Mouse (Mus musculus) gastrocnemius, postnatal 25 days (tissue): ENCODE data around the gene Caskin2. TPM values are rescaled to one million over a fixed set of nuclear protein-coding genes. Genes with fewer than 3 reads are reported as not detected.
"Not testable (repeated sequence)": the region's sequence is repeated elsewhere in the genome, so short reads cannot be mapped to it uniquely, and the experiment has no call there.

Experiments
- DNase-seq: peaks from one replicate; pipeline ENCODE4 v3.0.0; 2022
- microRNA-seq, 2 experiments: library from miRNA; unstranded; fragments of <30 nt; microRNA quantifications; one replicate each; pipeline ENCODE4 v1.2.0; 2021; ENCODE audit warnings: borderline replicate concordance in 2 of 2
- total RNA-seq, 2 experiments: library from RNA; stranded (reverse); gene quantifications; 1 replicate in 1 of 2; 2 replicates in 1 of 2; pipeline ENCODE4 v1.2.3; 2021

The Caskin2 gene
- total RNA-seq, 2 experiments from 2014 or later: 13.7 to 13.9 TPM

GRCm38 (mm10) chr11:115764698-115765097 lies 48.7 kb downstream of the Caskin2 start:
- DNase-seq: no peak

- not testable (repeated sequence) for DNase-seq
These were observed 51.3 kb downstream of the Caskin2 start for GRCm38 (mm10) chr11:115762176-115762575.

GRCm38 (mm10) chr11:115753485-115753884 lies 60.0 kb downstream of the Caskin2 start:
- no peak for DNase-seq

GRCm38 (mm10) chr11:115752653-115753052 lies 60.8 kb downstream of the Caskin2 start:
- no peak for DNase-seq

GRCm38 (mm10) chr11:115751725-115752124 lies 61.7 kb downstream of the Caskin2 start:
- no peak for DNase-seq

DNA sequence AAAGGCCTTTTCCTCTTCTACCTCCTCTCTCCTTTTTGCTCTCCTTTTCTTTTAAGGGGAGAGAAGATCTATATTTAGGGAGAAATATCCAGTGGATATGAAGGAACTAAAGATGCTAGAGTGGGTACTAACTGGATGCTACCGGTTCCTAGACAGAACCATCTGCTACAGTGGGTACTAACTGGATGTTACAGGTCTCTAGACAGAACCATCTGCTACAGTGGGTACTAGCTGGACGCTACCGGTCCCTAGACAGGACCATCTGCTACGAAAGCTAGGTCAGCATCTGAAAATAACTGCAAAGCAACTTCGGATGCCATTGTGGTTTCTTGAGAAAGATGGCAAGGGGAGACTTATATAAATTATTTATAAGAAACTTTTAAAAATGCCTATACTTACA lies 63.6 kb downstream of the Caskin2 start:
- DNase-seq: no peak

Small RNA genes lying within 50 kb of the gene (microRNA-seq; reads per million reads assigned to microRNA genes)
- 0 to 0.53 reads per million in 2 experiments for gene Mir5621

Other genes starting within 250 kb of the Caskin2 start
- 10 to 100 TPM; 21.4 to 23.8 TPM for gene Nup85, start 249.2 kb downstream of the Caskin2 start, total RNA-seq
- 10 to 100 TPM; 62.2 to 67.5 TPM for gene Mrps7, start 209.7 kb downstream of the Caskin2 start, total RNA-seq
- 10 to 100 TPM; 10.8 to 12.5 TPM for gene Gga3, start 209.6 kb downstream of the Caskin2 start, total RNA-seq
- gene Mif4gd, start 200.7 kb downstream of the Caskin2 start, total RNA-seq: 10 to 100 TPM; 35.1 to 54.4 TPM
- gene Slc25a19, start 185.3 kb downstream of the Caskin2 start, total RNA-seq: 10 to 100 TPM; 44.7 to 58.7 TPM
- 10 to 100 TPM; 56.5 to 58.2 TPM for gene Grb2, start 105.0 kb downstream of the Caskin2 start, total RNA-seq
- gene Tmem94, start 48.2 kb downstream of the Caskin2 start, total RNA-seq: 10 to 100 TPM; 68.5 to 72.2 TPM
- 1 to 10 TPM; 3.2 to 7.5 TPM for gene Tsen54, start 1.1 kb upstream of the Caskin2 start, total RNA-seq
- 1 to 10 TPM; 7.8 to 9.0 TPM for gene Llgl2, start 10.4 kb upstream of the Caskin2 start, total RNA-seq
- not detected for gene Myo15b, start 44.8 kb upstream of the Caskin2 start, total RNA-seq
- 1 to 10 TPM in 1 of 2 experiments, under 1 TPM in 1; 0.51 to 1.9 TPM for gene Smim5, start 86.3 kb upstream of the Caskin2 start, total RNA-seq
- not detected for gene Smim6, start 98.4 kb upstream of the Caskin2 start, total RNA-seq
- gene Sap30bp, start 119.6 kb upstream of the Caskin2 start, total RNA-seq: 10 to 100 TPM in 1 of 2 experiments, 1 to 10 TPM in 1; 9.4 to 14.5 TPM
- 1 to 10 TPM; 4.9 to 6.8 TPM for gene Recql5, start 119.8 kb upstream of the Caskin2 start, total RNA-seq
- 1 to 10 TPM; 4.2 to 4.5 TPM for gene Itgb4, start 161.1 kb upstream of the Caskin2 start, total RNA-seq
- 1 to 10 TPM; 3.6 to 4.3 TPM for gene Galk1, start 199.1 kb upstream of the Caskin2 start, total RNA-seq
- gene H3f3b, start 214.3 kb upstream of the Caskin2 start, total RNA-seq: 10 to 100 TPM; 65.8 to 68.4 TPM
- 1 to 10 TPM; 6.1 to 6.6 TPM for gene Unk, start 216.7 kb upstream of the Caskin2 start, total RNA-seq